Mouse (Mus musculus) urinary bladder, adult 2 months (tissue): ENCODE measurements at regions not wholly inside any gene's neighbourhood (a gene's known extent, or its start where the extent isn't known, plus 50 kb on each side); places are given as distances from the start of the nearest gene placed in this dataset.
"Not testable (repeated sequence)": the region's sequence is repeated elsewhere in the genome, so short reads cannot be mapped to it uniquely, and the experiment has no call there.

Source experiments
- DNase-seq: peaks from one replicate; pipeline ENCODE4 v3.0.0; 2022; ENCODE audit warnings: low spot score

DNA sequence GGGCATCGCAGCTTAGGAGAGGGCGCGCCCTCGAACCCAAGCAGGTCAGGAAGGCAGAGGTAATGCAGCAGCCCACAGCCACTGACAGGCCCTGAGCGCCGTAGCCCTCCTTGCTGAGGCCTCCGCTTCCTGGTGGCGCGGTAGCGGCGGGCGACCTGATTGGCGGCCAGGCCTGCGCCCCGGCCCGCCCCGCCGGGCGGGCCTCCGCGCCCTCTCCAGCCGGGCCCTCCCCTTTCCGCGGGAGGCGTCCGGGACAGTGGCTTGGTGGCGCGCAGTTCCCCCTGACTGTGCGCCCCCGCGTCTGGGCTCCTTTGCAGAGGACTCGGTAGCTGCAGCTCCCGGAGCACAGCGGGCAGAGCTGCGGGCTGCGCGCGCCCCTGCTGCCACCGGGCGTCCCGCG is 242.1 kb downstream of the Gm21863 start:
- DNase-seq = peak; percentile 23

DNA sequence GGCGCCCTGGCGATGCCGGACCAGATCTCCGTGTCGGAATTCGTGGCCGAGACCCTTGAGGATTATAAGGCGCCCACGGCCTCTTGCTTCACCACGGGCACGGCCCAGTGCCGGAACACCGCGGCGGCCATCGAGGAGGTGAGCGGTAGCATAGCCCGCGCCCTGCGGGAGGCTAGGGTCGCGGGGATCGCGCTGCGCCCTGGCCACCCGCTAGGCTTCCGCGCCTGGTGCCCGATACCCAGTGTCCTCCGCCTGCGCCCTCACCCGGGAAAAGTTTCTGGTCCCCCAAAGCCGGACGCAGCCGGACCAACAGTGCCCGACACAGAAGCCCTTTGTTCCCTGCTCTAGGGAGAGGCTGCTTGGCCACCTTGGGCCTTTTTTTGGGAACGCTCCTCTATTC is 242.6 kb downstream of the Gm21863 start:
- DNase-seq = not testable (repeated sequence)

DNA sequence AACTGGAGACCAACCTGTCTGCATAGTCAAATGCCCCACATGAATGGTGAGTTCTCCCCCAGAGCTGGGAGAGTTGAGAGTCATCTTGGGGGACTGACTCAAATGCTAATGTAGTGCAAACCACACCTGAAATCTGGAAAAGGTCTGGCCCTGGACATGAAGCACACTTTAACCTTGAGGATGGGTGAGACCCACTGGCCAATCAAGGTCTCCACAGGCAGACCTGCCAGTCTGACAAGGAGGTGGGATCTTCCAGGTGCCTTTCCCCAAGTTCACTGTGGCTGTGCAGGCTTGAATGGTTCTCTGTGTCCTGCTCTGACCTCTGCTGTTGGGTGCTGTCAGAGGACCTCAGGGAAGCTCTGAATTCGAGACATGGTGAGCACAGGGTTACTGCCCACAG is 269.6 kb downstream of the Gm21863 start:
- DNase-seq = not testable (repeated sequence)

DNA sequence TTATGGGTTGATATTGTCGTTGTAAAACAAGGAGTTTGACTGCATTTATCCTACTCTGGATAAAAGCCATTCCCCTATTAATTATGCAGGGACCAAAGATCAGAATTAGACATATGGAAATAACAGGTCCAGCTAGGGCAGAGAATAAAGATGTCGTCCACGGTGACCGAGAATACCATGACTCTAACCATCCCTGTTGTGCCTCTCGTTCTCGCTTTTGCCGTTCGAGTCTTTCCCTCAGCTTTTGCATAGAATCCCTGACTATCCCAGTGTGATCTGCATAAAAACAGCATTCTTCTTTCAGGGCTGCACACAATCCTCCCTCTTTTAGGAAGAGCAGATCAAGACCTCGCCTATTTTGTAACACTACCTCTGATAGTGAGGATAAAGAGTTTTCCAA is 272.5 kb downstream of the Gm21863 start:
- DNase-seq = not testable (repeated sequence)

DNA sequence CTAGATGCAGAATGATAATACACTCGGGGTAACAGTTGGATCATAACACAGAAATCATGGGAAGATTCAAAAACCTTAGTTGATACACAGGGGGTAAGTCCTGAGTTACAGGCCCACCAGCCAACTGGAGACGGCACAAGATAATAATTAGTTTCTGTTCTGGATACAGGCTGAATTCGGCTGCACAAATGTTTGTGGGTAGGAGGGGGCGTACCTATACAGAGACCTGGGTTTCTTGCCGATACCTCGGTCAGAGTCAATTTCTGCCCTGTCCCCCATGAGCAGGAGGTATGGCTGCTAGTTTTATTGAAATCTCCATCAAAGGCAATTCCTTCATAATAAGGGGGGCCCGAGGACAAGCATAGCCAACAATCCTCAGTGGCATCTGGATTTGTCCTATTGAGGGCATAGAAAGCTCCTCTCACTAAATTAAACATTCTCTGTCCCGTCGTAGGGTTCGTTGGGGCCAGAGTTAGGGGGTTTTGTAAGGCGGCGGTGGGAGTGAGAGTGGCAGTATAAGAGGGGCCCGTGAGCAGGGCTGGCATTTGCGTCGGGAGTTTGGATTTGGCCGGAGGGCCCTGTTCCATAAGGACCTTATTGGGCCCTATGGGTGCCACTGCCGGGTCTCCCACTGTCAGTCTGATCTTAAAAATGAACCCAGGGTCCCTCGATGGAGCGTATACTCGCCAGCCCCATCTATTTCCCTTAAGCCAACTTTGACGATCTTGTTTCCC is 273.3 kb downstream of the Gm21863 start:
- DNase-seq = not testable (repeated sequence)

DNA sequence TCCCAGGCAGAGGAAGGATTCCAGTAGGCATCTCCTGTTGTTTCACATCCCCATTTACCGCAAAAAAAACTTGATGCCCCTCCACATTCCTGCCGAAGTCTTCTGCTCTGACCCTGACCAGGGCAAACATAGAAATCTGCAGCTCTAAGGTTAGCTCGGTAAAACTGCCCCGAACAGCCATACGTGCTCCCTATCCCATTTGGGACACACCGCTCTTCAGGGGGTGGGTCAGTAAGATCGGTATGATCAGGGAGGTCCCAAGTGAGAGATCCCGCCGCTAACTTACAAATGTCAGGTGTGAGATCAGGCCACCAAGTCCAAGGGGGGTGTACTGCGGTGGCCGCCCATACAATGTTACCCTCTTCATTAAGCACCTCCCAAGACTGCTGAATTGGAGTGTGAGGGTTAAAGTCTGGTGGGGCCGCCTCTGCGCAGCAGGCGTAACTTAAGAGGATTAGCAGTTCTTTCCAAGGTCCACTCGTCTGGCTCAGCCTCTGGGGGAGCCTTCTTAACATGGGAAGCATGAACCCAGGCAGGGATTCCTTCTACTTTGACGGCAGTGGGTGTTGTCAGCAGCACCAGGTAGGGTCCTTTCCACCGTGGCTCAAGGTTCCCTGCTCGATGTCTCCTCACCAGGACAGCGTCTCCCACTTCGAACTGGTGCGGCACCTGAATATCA is 274.2 kb downstream of the Gm21863 start:
- DNase-seq = not testable (repeated sequence)

DNA sequence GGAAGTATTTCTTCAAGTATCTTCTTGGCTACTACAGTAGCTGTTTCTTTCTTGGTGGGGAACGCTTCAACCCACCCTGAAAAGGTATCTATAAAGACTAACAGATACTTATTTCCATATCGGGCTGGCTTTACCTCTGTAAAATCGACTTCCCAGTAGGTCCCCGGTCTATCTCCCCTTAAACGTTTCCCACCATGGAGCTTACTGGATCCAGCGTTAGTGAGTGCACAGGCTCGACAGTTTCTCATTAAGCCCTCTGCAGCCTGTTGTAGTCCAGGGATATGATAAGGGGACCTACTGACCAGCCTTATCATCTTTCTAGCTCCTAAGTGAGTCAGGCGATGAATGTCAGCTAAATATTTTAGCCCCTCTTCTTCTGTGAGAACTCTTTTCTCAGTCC is 275.1 kb downstream of the Gm21863 start:
- DNase-seq = not testable (repeated sequence)

DNA sequence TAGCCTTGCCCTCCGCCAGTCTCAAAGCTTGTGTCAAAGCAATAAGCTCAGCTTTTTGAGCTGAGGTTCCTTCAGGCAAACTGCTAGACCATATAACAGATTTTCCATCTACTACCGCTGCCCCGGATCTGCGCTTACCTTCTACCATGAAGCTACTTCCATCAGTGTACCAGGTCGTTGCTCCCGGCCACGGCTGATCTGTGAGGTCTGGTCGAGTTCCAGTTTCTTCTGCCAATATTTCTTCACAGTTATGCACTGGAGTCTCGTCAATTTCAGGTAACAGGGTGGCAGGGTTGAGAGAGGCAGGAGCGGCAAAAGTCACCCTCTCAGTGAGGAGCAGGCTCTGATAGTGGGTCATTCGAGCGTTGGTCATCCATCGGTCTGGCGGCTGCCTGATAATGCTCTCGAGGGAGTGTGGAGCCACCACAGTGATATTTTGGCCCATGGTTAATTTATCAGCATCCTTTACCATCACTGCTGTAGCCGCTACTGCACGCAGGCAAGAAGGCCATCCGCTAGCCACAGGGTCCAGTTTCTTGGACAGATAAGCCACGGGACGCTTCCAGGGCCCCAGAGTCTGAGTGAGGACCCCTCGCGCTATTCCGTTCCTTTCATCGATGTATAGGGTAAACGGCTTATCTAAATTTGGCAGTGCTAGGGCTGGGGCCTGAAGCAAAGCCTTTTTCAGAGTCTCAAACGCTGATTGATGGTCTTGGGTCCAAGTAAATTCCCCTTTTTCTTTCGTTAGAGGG is 276.0 kb downstream of the Gm21863 start:
- no peak for DNase-seq

DNA sequence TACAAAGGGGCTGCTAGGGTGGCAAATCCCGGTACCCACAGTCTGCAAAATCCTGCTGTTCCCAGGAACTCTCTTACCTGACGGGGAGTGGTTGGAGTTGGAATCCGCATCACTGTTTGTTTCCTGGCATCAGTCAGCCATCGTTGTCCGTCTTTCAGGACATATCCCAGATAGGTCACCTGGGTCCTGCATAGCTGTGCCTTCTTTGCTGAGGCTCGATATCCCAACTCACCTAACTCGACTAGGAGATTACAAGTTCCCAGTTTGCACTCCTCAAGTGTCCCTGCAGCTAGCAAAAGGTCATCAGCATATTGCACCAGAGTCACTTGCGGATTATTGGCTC is 276.6 kb downstream of the Gm21863 start:
- DNase-seq = no peak

DNA sequence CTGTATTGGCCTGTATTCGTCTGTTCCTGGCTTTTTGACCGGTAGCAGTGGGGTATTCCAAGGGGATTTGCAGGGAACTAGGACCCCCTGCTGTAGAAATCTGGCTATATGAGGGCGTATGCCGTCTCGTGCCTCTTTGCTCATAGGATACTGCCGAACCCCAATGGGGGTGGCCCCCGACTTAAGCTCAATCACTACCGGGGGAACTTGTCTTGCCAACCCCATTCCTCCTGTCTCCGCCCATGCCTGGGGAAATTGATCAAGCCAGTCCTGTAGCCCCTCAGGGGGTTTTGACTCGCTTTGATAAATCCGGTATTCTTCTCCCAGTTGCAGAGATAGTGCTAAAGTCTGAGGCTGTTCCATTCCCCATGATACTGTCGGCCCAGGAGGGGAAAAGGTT is 277.2 kb downstream of the Gm21863 start:
- no peak for DNase-seq

DNA sequence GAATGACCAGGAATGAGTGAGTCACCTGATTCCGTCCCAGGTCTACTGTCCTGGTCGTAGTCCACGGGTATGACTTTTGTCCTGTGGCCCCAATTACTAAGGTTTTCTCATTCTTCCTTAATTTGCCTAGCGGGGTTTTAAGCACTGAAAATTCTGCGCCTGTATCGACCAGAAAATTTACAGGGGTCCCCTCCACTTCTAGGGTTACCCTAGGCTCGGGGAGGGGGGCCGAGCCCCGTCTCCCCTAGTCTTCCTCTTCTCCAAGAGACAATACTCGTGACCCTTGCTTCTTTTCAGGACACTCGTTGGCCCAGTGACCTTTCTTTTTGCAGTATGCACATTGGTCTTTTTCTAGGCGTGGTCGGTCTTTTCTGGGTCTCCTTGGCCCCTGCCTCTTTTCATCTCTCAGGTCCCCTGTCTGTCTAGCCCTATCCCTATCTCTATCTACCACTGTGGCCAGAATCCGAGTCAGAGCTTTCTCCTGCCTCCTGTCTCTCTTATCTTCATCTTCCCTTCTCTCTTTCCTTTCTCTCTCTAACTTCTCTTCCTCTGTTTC is 277.8 kb downstream of the Gm21863 start:
- DNase-seq = no peak

DNA sequence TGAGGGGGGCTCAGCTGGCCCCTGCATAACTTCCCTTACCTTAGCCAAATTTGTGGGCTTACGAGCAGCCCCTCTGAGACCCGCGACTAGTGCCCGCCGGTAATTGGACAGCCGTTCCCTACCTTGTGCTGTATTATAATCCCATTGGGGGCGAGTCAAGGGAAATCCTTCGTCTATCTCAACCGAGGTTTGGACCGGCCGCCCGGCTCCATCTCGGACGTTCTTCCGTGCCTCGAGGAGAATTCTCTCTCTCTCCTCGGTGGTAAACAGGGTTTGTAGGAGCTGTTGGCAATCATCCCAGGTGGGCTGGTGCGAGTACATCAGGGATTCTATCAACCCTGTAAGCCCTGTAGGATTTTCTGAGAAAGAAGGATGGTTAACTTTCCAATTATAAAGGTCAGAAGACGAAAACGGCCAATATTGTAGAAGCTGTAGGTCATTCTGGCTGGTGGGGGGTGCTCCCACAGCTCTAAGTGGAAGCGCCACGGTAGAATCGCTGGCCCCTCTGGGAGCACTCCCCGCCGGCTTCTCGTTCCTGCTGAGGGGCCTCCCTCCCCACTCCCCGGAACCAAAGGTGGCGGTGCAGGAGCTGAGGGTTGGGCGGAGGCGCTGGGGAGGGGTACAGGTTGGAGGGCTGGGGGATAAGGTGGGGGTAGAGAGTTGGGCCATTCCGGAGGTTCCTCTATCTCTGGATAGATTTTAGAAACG is 278.6 kb downstream of the Gm21863 start:
- DNase-seq = no peak

DNA sequence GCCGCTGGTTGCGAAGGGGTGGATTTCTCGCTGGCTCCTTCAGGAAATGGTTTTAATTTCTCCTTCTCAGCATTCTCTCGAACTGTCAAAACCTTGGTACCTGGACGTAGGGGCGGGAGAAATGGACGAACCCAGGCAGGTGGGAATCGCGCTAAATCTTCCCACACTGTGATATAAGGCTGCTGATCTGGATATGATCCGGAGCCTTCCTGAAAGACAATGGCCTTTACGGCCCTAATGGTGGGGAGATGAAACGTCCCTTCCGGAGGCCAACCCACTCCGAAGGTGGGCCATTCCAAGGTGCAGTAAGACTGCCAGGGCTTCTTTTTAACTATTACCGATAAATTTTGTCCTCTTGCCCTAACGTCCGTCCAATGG is 279.1 kb downstream of the Gm21863 start:
- no peak for DNase-seq

DNA sequence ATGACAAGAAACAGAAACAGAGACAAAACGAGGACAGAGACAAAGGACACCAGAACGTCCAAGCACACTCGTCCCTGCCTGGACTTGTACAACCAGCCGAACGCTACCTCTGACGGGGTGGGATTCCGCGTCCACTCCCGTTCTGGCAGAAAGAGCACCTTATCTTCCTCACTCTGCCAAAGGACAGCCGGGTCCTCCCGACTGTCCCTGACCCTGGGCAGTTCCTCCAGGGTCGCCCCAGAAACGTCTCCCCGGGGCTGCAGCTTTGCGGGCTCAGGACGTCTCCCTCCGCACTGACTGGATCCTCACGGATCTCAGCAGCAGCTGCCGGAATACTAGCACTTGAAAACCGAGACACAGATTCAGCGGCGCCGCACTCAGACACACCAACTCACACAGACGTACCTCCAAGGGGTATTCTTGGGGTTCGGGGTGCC is 279.6 kb downstream of the Gm21863 start:
- DNase-seq = no peak
